Mouse (Mus musculus): ENCODE measurements around the gene Ror2.

DNA sequence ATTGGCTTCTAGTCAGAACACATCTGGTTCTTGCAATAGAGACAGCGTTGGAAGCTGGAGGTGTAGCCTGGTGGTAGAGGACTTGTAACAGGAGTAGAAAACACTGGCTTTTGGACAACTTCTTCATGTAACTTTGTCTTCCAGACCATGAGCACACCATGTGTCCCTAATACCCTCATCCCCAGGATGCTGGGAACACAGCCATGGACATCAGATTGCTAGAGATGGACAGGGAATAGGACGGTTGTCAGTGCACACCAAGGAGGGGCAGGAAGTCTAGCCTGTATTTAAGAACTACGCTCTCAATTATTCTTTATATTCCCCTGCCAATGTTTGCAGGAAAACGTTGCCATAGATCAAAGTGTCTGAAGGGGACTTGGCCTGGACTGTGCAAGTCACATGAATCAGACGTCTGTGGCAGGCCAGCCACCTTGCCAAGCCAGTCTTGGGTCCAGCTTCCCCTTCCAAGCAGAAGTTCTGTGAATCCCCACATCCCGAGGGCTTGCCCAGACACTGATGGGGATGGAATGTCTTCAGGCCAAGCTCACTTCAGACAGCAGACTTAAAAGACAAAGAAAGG is 68.4 kb downstream of the Ror2 start:
- TF ChIP-seq CTCF (IDR thresholded peaks at IDR 0.05; ENCODE audit: control insufficient read depth, insufficient read depth, low read length) (no peak), POLR2A (IDR thresholded peaks at IDR 0.05; ENCODE audit: borderline replicate concordance, control insufficient read depth, low read depth, low read length) (no peak)

Measured in bone marrow, adult 2 months (tissue).